Mouse (Mus musculus): Measurements from ENCODE around the gene BC051142. TPM values are rescaled to one million over a fixed set of nuclear protein-coding genes. Genes with fewer than 3 reads are reported as not detected.

BC051142 gene
- polyA plus RNA-seq, 1 experiment from 2014 or later: 0.86 TPM

DNA sequence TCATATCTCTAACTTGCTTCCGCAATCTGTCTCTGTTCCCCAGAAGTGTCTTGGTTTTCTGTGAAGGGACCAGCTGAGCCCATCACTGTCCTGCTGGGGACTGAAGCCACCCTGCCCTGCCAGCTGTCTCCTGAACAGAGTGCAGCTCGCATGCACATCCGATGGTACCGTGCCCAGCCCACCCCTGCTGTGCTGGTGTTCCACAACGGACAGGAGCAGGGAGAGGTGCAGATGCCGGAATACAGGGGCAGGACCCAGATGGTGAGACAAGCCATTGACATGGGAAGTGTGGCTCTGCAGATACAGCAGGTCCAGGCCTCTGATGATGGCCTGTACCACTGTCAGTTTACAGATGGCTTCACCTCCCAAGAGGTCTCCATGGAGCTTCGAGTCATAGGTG lies 19.2 kb upstream of the BC051142 start:
- 76% methylated on average over 7 of the region's 7 CpGs for WGBS
- DNase-seq (ENCODE audit: low spot score) (no peak), ATAC-seq (ENCODE audit: low FRiP score, low TSS enrichment) (no peak)
- H3K36me3 ChIP-seq (ENCODE audit: control insufficient read depth, insufficient read depth, low read length): no peaks in the 10 kb centered on the region
- no peaks in the 10 kb centered on the region for H3K27me3 ChIP-seq (ENCODE audit: control insufficient read depth, insufficient read depth, low read length)
- no peak overlapping the region for H3K27ac ChIP-seq (replicated peaks)
- H3K9me3 ChIP-seq (ENCODE audit: control insufficient read depth, low read length): no peaks in the 10 kb centered on the region
- TF ChIP-seq EP300 (optimal IDR thresholded peaks at IDR 0.05) (no peak), CTCF (IDR thresholded peaks at IDR 0.05; ENCODE audit: low read depth) (no peak)
- no peaks in the 10 kb centered on the region for H3K4me1 ChIP-seq (replicated peaks; ENCODE audit: control insufficient read depth, insufficient read depth)
- no peak overlapping the region for H3K9ac ChIP-seq (ENCODE audit: low read length)
- no peak overlapping the region for H3K4me3 ChIP-seq (ENCODE audit: low read depth, low read length)
- H3K4me2 ChIP-seq (replicated peaks; ENCODE audit: low read depth): no peak overlapping the region

GRCm38 (mm10) chr17:34381876-34382275 lies 16.7 kb upstream of the BC051142 start:
- 60% methylated on average over 11 of the region's 11 CpGs for WGBS
- Histone ChIP-seq H3K4me3 (ENCODE audit: low read depth, low read length) (no peak overlapping the region), H3K9me3 (ENCODE audit: control insufficient read depth, low read length) (no peaks in the 10 kb centered on the region), H3K36me3 (ENCODE audit: control insufficient read depth, insufficient read depth, low read length) (no peaks in the 10 kb centered on the region), H3K4me1 (replicated peaks; ENCODE audit: control insufficient read depth, insufficient read depth) (no peaks in the 10 kb centered on the region), H3K4me2 (replicated peaks; ENCODE audit: low read depth) (no peak overlapping the region), H3K9ac (ENCODE audit: low read length) (no peak overlapping the region), H3K27ac (replicated peaks) (no peak overlapping the region), H3K27me3 (ENCODE audit: control insufficient read depth, insufficient read depth, low read length) (no peaks in the 10 kb centered on the region)
- DNase-seq (ENCODE audit: low spot score) (no peak), ATAC-seq (ENCODE audit: low FRiP score, low TSS enrichment) (no peak)
- TF ChIP-seq CTCF (IDR thresholded peaks at IDR 0.05; ENCODE audit: low read depth) (no peak), EP300 (optimal IDR thresholded peaks at IDR 0.05) (no peak)

GRCm38 (mm10) chr17:34383212-34383611 lies 15.4 kb upstream of the BC051142 start:
- no peak overlapping the region for H3K4me2 ChIP-seq (replicated peaks; ENCODE audit: low read depth)
- no peak overlapping the region for H3K4me3 ChIP-seq (ENCODE audit: low read depth, low read length)
- no peak for DNase-seq (ENCODE audit: low spot score)
- H3K9me3 ChIP-seq (ENCODE audit: control insufficient read depth, low read length): no peaks in the 10 kb centered on the region
- no peak overlapping the region for H3K9ac ChIP-seq (ENCODE audit: low read length)
- no peaks in the 10 kb centered on the region for H3K27me3 ChIP-seq (ENCODE audit: control insufficient read depth, insufficient read depth, low read length)
- peak; percentile 41 for TF ChIP-seq CTCF (IDR thresholded peaks at IDR 0.05; ENCODE audit: low read depth)
- no peak for TF ChIP-seq EP300 (optimal IDR thresholded peaks at IDR 0.05)
- no peaks in the 10 kb centered on the region for H3K4me1 ChIP-seq (replicated peaks; ENCODE audit: control insufficient read depth, insufficient read depth)
- 73% methylated on average over 7 of the region's 7 CpGs for WGBS
- no peaks in the 10 kb centered on the region for H3K36me3 ChIP-seq (ENCODE audit: control insufficient read depth, insufficient read depth, low read length)
- no peak overlapping the region for H3K27ac ChIP-seq (replicated peaks)
- ATAC-seq (ENCODE audit: low FRiP score, low TSS enrichment): no peak

GRCm38 (mm10) chr17:34384699-34385098 lies 13.9 kb upstream of the BC051142 start:
- H3K27ac ChIP-seq (replicated peaks): no peak overlapping the region
- H3K4me2 ChIP-seq (replicated peaks; ENCODE audit: low read depth): no peak overlapping the region
- no peak overlapping the region for H3K9ac ChIP-seq (ENCODE audit: low read length)
- DNase-seq (ENCODE audit: low spot score): no peak
- H3K36me3 ChIP-seq (ENCODE audit: control insufficient read depth, insufficient read depth, low read length): no peaks in the 10 kb centered on the region
- TF ChIP-seq CTCF (IDR thresholded peaks at IDR 0.05; ENCODE audit: low read depth) (no peak), EP300 (optimal IDR thresholded peaks at IDR 0.05) (no peak)
- no peak overlapping the region for H3K4me3 ChIP-seq (ENCODE audit: low read depth, low read length)
- 65% methylated on average over 3 of the region's 3 CpGs for WGBS
- no peaks in the 10 kb centered on the region for H3K4me1 ChIP-seq (replicated peaks; ENCODE audit: control insufficient read depth, insufficient read depth)
- no peaks in the 10 kb centered on the region for H3K27me3 ChIP-seq (ENCODE audit: control insufficient read depth, insufficient read depth, low read length)
- no peaks in the 10 kb centered on the region for H3K9me3 ChIP-seq (ENCODE audit: control insufficient read depth, low read length)
- no peak for ATAC-seq (ENCODE audit: low FRiP score, low TSS enrichment)

GRCm38 (mm10) chr17:34386656-34387055 lies 12.0 kb upstream of the BC051142 start:
- no peak overlapping the region for H3K27ac ChIP-seq (replicated peaks)
- no peak for TF ChIP-seq EP300 (optimal IDR thresholded peaks at IDR 0.05)
- H3K4me3 ChIP-seq (ENCODE audit: low read depth, low read length): no peak overlapping the region
- H3K27me3 ChIP-seq (ENCODE audit: control insufficient read depth, insufficient read depth, low read length): peaks cover 1% of the 10 kb centered on the region; the same call in 1 of the 2 replicates
- H3K4me1 ChIP-seq (replicated peaks; ENCODE audit: control insufficient read depth, insufficient read depth): no peaks in the 10 kb centered on the region
- DNase-seq (ENCODE audit: low spot score) (no peak), ATAC-seq (ENCODE audit: low FRiP score, low TSS enrichment) (no peak)
- H3K36me3 ChIP-seq (ENCODE audit: control insufficient read depth, insufficient read depth, low read length): no peaks in the 10 kb centered on the region
- H3K4me2 ChIP-seq (replicated peaks; ENCODE audit: low read depth): no peak overlapping the region
- H3K9ac ChIP-seq (ENCODE audit: low read length): no peak overlapping the region
- WGBS: 64% methylated on average over 2 of the region's 2 CpGs
- H3K9me3 ChIP-seq (ENCODE audit: control insufficient read depth, low read length): no peaks in the 10 kb centered on the region

DNA sequence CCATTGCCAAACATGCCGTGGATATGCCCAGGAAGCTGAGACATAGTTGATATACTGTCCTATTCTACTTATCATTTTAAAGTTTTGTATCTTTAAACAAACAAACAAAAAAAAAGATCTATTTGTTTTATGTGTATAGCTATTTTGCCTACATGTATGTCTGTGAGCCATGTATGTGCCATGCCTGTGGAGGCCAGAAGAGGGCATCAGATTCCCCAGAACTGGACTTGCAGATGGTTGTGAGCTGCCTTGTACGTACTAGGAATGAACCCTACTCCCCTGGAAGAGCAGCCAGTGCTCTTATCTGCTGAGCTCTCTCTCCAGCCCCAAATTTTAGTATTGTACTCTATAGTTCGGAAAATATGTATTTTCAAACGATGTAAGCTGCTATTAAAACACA lies 10.1 kb upstream of the BC051142 start:
- Histone ChIP-seq H3K4me2 (replicated peaks; ENCODE audit: low read depth) (no peak overlapping the region), H3K27me3 (ENCODE audit: control insufficient read depth, insufficient read depth, low read length) (peaks cover 3% of the 10 kb centered on the region; the same call in 1 of the 2 replicates), H3K9ac (ENCODE audit: low read length) (no peak overlapping the region), H3K9me3 (ENCODE audit: control insufficient read depth, low read length) (no peaks in the 10 kb centered on the region), H3K36me3 (ENCODE audit: control insufficient read depth, insufficient read depth, low read length) (no peaks in the 10 kb centered on the region), H3K27ac (replicated peaks) (no peak overlapping the region), H3K4me3 (ENCODE audit: low read depth, low read length) (no peak overlapping the region), H3K4me1 (replicated peaks; ENCODE audit: control insufficient read depth, insufficient read depth) (no peaks in the 10 kb centered on the region)
- TF ChIP-seq EP300 (optimal IDR thresholded peaks at IDR 0.05): no peak
- peak; percentile 77 for TF ChIP-seq CTCF (IDR thresholded peaks at IDR 0.05; ENCODE audit: low read depth)
- ATAC-seq (ENCODE audit: low FRiP score, low TSS enrichment): no peak
- WGBS: 37% methylated on average over 4 of the region's 4 CpGs
- peak; percentile 31 for DNase-seq (ENCODE audit: low spot score)

Measured in stomach, postnatal 0 days (tissue).